ENCODE assay signal across 9 mouse cellular contexts in genomic region chr8:114876696-114877206, GRCm38 (mm10).
DNase-seq lines count a peak whose midpoint lies in the region; ATAC-seq and TF ChIP-seq lines count a peak whose summit lies in the region.
"Had no signal": no experiment of that assay in that cellular context is flagged by ENCODE, and none has a peak within 500 bp of the region (broad histone marks: within the 10 kb centered on the region; RNA-seq: fewer than 3 reads in every experiment).

No protein-coding gene starts in this region.

- peak overlapping the region; percentile 34 for H3K4me2 ChIP-seq in hindbrain, postnatal 0 days (ENCODE audit: low read depth, low read length)
- no peak overlapping the region for H3K4me2 ChIP-seq in hindbrain, embryonic 11.5 days (replicated peaks; ENCODE audit: low read depth, low read length)
- no peak overlapping the region for H3K4me2 ChIP-seq in intestine, embryonic 16.5 days (ENCODE audit: low read depth, low read length)

- no peak for DNase-seq in hindbrain, postnatal 0 days (ENCODE audit: low spot score)
- no peak for DNase-seq in hindbrain, embryonic 11.5 days (ENCODE audit: low spot score)
- peak; percentile 38 for DNase-seq in ovary, adult 18-20 months (ENCODE audit: low spot score)
- DNase-seq in ovary, postnatal 36 days (ENCODE audit: low spot score) = no peak
- DNase-seq in cerebellum, adult 11 months = no peak
- DNase-seq in c-Kit-positive CD71-positive TER-119-positive erythroid progenitor cells, embryonic 14.5 days (ENCODE audit: low spot score) = no peak
- DNase-seq: gastrocnemius, postnatal 25 days; lung, postnatal 14 days had no signal

- no peak for ATAC-seq in hindbrain, postnatal 0 days
- no peak for ATAC-seq in hindbrain, embryonic 11.5 days (ENCODE audit: low FRiP score)
- ATAC-seq in intestine, embryonic 16.5 days = peak; percentile 36; the same call in 1 of the 2 replicates

- no peaks in the 10 kb centered on the region for H3K9me3 ChIP-seq in hindbrain, postnatal 0 days (ENCODE audit: low read length)
- H3K9me3 ChIP-seq in hindbrain, embryonic 11.5 days (ENCODE audit: control insufficient read depth, low read length) = no peaks in the 10 kb centered on the region
- no peaks in the 10 kb centered on the region for H3K9me3 ChIP-seq in intestine, embryonic 16.5 days (ENCODE audit: control insufficient read depth, low read length)

- WGBS in hindbrain, postnatal 0 days = 42% methylated on average over 9 of the region's 9 CpGs
- WGBS in hindbrain, embryonic 11.5 days = 32% methylated on average over 9 of the region's 9 CpGs
- 41% methylated on average over 9 of the region's 9 CpGs for WGBS in intestine, embryonic 16.5 days

- no peak for TF ChIP-seq CTCF in hindbrain, postnatal 0 days (IDR thresholded peaks at IDR 0.05; ENCODE audit: low read depth)

- no peaks in the 10 kb centered on the region for H3K36me3 ChIP-seq in hindbrain, postnatal 0 days (ENCODE audit: insufficient read depth, low read length)
- no peaks in the 10 kb centered on the region for H3K36me3 ChIP-seq in hindbrain, embryonic 11.5 days (ENCODE audit: control insufficient read depth, insufficient read depth, low read length)
- no peaks in the 10 kb centered on the region for H3K36me3 ChIP-seq in intestine, embryonic 16.5 days (ENCODE audit: control insufficient read depth, insufficient read depth, low read length)

- no peak overlapping the region for H3K4me3 ChIP-seq in hindbrain, postnatal 0 days (ENCODE audit: low read length)
- no peak overlapping the region for H3K4me3 ChIP-seq in hindbrain, embryonic 11.5 days (ENCODE audit: low read depth, low read length)
- H3K4me3 ChIP-seq in intestine, embryonic 16.5 days (ENCODE audit: low read length) = no peak overlapping the region

- no peak overlapping the region for H3K9ac ChIP-seq in hindbrain, postnatal 0 days (replicated peaks; ENCODE audit: low read length)
- H3K9ac ChIP-seq in hindbrain, embryonic 11.5 days (ENCODE audit: low read depth, low read length) = no peak overlapping the region
- H3K9ac ChIP-seq in intestine, embryonic 16.5 days (ENCODE audit: low read depth, low read length) = no peak overlapping the region

- H3K27me3 ChIP-seq in hindbrain, postnatal 0 days (ENCODE audit: insufficient read depth, low read length) = 0 out of 2 replicates have a peak, but pooled peaks cover 4% of the 10 kb centered on the region
- no peaks in the 10 kb centered on the region for H3K27me3 ChIP-seq in hindbrain, embryonic 11.5 days (ENCODE audit: control insufficient read depth, insufficient read depth, low read length)
- H3K27me3 ChIP-seq in intestine, embryonic 16.5 days (replicated peaks; ENCODE audit: control insufficient read depth, insufficient read depth, low read length) = no peaks in the 10 kb centered on the region

- H3K27ac ChIP-seq in hindbrain, postnatal 0 days = no peak overlapping the region
- H3K27ac ChIP-seq in hindbrain, embryonic 11.5 days (ENCODE audit: low read depth, low read length) = no peak overlapping the region
- peak overlapping the region; percentile 20; the same call in 1 of the 2 replicates for H3K27ac ChIP-seq in intestine, embryonic 16.5 days (ENCODE audit: low read length)

- 0 out of 2 replicates have a peak, but pooled peaks cover 3% of the 10 kb centered on the region for H3K4me1 ChIP-seq in hindbrain, postnatal 0 days (ENCODE audit: insufficient read depth, low read length)
- peaks cover 8% of the 10 kb centered on the region for H3K4me1 ChIP-seq in hindbrain, embryonic 11.5 days (replicated peaks; ENCODE audit: control insufficient read depth, insufficient read depth, low read length)
- H3K4me1 ChIP-seq in intestine, embryonic 16.5 days (ENCODE audit: control insufficient read depth, insufficient read depth, low read length) = peaks cover 13% of the 10 kb centered on the region; the same call in 1 of the 2 replicates
